Mouse (Mus musculus) brown adipose tissue, adult 24 weeks (tissue): ENCODE measurements around the gene Jag1. TPM values are rescaled to one million over a fixed set of nuclear protein-coding genes. Genes with fewer than 3 reads are reported as not detected.

Source experiments
- H3K27ac ChIP-seq: fragments of 200-500 bp; replicated peaks from 2 replicates; pipeline ENCODE4 v1.5.1; 2012; ENCODE audit warnings: low read depth, mild to moderate bottlenecking, low read length
- H3K4me1 ChIP-seq: fragments of 200-500 bp; 2 replicates; pipeline ENCODE4 v1.6.1; 2012; ENCODE audit warnings: low read length, mixed read lengths; ENCODE audit not compliant: control insufficient read depth, insufficient read depth, insufficient read length
- H3K4me3 ChIP-seq: fragments of 200-500 bp; 2 replicates; pipeline ENCODE4 v1.5.1; 2012; ENCODE audit warnings: low read depth, mild to moderate bottlenecking, low read length, moderate library complexity; ENCODE audit not compliant: insufficient read depth
- polyA plus RNA-seq: library from polyadenylated mRNA; stranded (reverse); fragments of >200 nt; gene quantifications from 2 replicates; pipeline ENCODE4 v1.2.4, GENCODE M21; 2012; ENCODE audit not compliant: missing spikeins, insufficient read depth, insufficient read length

Gene Jag1
- polyA plus RNA-seq, 1 experiment = 7.9 TPM

DNA sequence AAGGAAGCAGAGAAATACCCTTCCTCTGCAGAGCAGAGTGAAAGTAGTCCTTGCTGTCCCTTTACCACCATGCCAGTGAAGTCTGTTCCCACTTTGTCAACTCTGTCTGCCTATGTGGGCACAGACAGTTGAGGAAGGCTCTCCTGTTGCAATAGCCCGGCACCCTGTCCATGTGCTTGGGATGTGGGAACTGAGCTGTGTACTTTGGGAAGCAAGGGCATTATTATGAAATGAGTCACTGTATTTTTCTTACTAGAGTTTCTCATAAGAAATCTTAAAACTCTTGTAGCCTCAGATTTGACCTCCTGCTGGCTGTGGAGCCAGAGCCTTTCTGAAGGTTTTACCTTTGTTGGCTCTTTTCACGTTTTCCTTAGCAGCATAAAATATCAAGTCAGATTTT, 67.1 kb downstream of the Jag1 start:
- Histone ChIP-seq H3K27ac (no peak overlapping the region), H3K4me3 (no peak overlapping the region), H3K4me1 (no peaks in the 10 kb centered on the region)

DNA sequence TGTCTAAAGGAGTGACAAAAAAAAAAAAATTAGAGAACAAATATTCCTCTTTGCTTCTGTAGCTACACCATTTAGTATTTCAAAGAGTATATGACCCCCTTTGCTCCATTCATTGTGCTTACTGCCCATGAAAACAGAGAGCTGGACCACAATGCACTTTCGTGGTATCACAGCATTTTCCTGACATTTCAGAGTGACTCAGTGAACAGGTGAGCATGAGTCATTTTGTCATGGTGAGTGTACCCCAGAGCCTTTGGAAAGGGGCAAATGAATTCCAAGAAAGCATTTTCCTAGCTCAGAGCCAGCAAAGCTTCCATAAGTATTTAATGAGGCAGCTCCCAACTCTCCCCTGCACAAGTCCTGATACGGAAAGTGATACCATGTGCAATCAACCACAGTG, 72.3 kb downstream of the Jag1 start:
- H3K4me1 ChIP-seq = no peaks in the 10 kb centered on the region
- H3K27ac ChIP-seq = no peak overlapping the region
- no peak overlapping the region for H3K4me3 ChIP-seq

Other genes starting within 250 kb of the Jag1 start
- 11.7 and 40.9 TPM in 2 replicates for gene AL731706.2, start 231.0 kb downstream of the Jag1 start, polyA plus RNA-seq
- gene Slx4ip, start 225.4 kb downstream of the Jag1 start, polyA plus RNA-seq = 2.1 and 3.3 TPM in 2 replicates
- gene AL731706.1, start 225.3 kb downstream of the Jag1 start, polyA plus RNA-seq = 47.9 and 72.0 TPM in 2 replicates
- 68.1 and 79.3 TPM in 2 replicates for gene Mkks, start 225.3 kb downstream of the Jag1 start, polyA plus RNA-seq